Mouse (Mus musculus) WW6 (cell line): ENCODE measurements around the gene Fam53b.

ENCODE experiments used
- DNase-seq: peaks from one replicate; pipeline ENCODE4 v3.0.0-alpha.2; 2013; ENCODE audit warnings: low read depth, low spot score

The Fam53b gene

GRCm38 (mm10) chr7:132787496-132788190 is 26.0 kb downstream of the Fam53b start:
- DNase-seq = no peak

DNA sequence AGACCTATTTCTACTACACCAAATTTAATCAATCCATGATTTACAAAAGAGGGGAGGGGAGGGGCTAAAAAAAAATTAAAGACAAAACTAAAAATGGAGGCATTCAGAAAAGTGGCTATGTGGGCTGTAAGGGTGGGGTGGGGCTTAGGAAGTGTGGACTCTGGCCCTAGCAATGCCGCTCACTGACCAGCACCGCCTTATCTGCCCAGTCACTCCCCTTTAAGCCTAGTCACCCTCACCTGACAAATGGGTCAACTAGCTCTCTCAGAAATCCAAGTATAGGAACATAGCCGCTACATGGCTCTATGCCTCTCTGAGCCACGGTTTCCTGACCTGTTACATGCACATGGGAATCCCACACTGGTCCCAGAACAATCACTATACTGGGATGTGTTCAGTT is 26.7 kb downstream of the Fam53b start:
- DNase-seq = no peak

DNA sequence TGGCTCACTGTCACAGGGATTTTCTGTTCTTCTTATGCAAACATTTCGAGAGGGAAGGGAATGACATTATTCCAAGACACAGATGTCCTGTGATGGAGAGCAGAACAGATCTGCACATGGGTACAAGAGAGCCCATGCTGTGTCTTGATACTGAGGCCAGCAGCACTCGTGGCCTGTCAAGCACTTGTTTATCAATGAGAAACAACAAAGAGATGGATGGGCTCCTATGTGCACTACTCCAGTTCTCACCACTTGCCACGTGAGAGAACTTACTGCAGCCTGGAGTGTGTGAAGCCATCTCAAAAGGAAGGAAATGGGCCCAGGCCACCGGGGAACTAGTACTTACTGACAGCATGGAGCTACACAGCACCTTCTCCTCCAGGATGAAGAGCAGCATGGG is 27.2 kb downstream of the Fam53b start:
- DNase-seq = no peak

DNA sequence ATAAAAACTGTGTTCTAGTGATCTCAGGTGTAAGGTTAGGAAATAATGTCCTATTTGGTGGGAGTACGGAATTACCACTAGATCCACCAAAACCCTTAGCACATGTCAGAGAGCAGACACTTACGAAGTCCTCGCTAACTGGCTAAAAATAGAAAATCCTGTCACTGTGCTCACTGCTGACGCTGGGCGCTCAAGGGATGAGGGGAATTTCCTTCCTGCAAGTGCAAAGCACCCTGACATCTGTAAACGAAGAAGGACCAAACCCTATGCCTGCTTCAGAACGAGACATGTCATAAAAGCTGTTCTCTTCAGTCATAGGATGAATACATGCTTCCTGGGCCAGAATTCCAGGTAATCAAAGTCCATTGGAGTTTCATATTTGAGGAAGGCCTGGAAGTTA is 27.7 kb downstream of the Fam53b start:
- no peak for DNase-seq

- DNase-seq = no peak
Measured at GRCm38 (mm10) chr7:132784101-132784500, 29.6 kb downstream of the Fam53b start.

DNA sequence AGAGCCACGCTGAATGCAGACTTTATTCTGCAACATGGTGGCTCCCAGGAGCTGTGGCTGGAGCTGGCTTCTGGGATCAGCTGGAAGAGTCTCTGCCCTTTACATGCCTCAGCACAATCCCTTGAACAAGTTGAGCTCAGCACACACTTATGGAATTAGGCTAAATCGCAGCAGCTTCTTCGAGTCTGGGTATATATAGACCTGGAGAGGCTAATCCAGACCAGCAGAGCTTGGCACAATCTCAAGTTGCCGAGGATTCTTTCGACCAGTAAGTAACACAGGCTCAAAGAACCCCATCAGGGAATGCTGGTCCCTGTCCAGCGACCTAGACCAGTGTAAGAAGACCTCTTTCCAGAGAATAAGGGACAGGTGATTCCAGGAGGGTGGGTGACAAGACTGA is 31.8 kb downstream of the Fam53b start:
- no peak for DNase-seq

DNA sequence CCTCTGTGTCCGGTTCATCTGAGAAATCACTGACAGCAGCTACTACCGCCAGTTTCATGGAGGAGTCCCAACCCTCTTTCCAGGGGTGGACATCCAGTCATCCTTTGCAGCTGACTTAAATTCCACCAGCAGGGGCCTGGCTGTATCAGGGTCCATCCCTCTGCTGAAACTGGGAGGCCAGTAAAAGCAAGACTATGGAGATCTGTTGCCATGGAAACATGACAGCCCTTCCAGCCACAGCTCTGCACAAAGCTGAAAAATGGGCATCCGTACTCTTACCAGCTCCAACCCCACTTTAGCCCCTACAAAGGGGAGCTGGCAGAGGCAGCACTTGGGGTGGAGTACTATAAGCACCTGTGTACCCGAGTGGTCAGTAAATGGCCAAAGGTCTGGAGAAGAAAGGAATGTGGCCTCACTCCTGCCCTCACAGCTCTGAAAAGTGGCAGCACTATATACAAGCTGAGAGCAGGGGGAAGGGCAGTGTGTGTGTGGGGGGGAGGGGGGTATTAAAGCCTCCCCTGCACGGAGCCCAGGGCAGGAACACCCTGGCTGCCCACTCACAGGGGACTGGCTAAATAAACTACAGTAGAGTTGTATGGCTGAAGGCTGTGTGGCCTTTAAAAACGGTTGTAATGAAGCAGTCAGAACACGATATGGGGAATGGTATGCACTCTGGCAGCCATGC is 32.4 kb downstream of the Fam53b start:
- no peak for DNase-seq

GRCm38 (mm10) chr7:132780611-132781010 is 33.1 kb downstream of the Fam53b start:
- DNase-seq = peak; percentile 38

GRCm38 (mm10) chr7:132778630-132779029 is 35.1 kb downstream of the Fam53b start:
- no peak for DNase-seq

DNA sequence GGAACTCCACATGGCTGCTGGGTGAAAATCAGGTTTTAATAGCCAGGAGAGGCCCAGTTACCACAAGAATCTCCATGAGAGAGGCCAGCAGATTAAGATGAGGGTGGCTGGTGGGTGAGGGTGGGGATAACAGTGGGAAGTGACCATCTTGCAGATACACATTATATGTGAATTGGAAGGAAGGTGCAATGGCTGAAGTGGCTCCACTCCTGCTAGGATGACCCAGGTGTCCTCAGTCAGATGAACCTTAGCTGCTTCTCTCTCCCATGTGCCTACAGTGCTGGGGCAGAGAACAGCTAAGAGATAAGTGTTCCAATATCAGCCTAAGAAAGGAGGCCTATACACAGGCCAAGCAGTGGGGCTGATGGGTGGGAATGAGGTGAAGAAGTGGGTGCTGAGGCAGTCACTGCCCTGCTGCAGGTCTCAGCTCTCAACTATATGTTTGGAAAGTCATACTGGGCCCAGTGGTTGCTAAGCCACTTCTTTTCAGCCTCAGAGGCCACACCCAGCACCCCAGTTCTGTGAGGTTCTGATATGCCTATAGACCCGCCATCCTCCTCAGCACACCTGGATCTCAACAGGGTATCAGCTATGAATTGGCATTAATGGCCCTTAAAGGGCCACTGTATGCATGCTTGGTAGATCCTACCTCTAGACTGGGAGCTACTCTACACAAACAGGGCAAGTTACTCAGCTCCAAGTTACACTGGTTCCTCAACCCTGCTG is 35.8 kb downstream of the Fam53b start:
- no peak for DNase-seq

DNA sequence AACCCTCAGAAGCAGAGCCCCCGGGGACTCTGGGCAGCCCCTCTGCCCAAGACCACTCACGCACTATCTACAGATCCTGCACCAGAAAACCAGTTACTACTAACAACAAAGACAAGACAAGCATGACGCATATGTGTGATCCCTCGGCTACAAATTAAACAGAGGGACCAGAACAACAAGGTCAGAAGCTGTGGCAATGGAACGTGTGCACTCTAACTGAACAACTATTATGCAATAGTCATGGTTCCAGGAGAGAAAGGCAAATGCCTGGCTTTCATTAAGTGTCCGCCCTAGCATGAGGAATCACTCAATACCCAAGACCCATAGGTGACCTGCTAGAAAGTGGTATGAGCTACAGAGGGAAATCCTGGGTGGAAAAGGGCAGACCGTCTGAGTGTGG is 36.6 kb downstream of the Fam53b start:
- no peak for DNase-seq

DNA sequence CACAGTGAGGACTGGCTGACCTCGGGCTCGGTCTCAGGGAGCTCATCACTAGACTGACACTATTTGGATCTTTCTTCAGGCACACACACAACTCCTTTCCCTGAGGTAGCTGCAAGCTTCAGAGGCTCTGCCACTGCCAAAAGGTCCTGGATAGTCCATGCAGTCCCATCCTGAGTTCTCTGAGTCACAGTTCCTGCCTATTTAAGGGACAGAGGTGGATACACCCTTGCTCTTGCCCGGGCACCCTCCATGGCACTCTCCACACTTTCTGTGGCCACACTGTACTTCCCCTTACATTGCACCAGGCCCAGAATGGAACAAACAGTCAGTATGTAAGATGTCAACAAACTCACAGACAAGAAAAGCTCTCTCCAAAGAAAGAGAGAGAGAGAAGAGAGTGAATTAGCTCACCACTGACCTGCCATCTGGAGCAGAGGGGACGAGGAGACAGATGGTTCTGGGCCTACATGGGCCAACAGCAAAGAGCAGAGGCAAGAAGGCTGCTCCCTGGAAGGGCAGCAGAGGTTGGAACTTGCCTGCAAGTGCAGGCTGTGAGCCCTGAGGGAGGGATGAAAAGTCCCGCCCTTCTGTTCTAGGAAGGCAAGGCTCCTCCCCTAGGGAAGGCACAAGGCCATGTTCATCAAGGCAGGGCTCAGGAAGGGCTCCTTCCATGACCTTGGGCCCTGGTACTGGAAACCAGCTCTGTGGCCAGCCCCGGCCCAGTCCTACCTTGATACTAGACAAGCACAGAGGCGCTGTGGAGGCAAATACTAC is 37.2 kb downstream of the Fam53b start:
- DNase-seq = no peak

DNA sequence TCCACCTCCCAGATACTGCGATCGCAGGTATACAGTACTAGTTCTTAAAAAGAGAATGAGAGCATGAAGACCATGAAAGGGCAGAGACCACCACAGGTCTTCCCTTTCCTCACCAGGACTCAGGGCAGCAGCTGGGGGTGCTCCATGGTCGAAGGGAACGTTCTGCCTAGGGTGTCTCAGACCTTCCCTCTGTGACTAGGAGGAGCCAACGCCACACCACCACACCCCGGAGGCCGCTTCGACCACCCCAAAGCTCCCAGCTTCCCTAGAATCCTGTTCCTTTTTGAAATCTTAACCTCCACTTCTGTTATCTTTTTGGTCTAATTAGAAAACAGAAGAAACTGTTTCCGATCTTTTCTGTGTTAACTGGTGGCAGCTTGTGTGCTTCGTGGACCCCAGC is 37.8 kb downstream of the Fam53b start:
- DNase-seq = no peak

DNA sequence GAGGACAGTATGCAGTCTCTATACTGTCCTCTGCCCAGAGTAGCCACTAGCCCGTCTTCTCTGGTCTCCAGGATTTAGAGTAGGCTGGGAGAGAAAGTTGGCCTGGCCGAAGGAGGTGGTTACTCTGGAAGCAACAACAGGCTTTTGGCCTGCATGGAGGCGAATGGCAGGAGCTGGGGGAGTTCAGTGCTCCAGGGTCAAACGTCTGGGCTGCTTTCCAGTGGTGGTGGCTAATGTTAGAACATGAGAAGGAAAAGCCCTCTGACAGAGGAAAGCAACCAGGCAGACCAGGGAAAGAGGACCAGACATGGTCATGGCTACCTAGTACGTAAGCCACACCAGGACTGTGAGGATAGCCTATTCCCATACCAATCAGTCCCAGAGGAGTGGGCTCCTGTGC is 38.4 kb downstream of the Fam53b start:
- no peak for DNase-seq

DNA sequence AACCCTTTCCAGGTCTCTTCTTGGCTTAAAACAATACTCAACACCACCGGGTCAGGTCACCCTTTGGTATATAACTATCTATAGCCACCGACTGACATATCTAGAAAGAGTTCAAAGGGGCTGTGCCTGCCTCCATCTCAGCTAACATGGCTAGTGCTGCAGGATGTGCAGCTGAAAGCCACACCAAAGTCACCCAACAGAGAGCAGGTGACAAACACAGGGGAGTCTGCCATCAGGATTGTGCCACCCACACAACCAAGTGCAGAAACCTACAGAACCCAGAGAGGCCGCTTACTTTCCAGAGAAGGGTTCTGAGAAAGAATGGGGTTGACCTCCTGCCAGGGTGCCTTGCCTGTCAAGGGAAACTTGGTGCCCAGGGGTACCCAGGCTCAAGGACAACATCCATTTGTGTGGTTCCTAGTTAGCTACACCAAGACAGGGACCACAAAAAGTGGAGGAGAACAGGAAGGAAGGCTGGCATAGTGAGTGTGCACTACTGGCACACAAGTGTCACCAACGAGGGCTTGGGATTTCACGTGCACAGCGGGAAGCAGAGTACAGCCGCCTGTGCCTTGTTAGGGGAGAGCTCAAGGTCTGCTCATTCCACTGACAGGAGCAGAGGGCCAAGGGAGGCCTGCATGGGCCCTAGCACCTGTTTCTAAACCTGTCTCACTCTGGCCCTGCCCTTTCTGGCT is 40.5 kb downstream of the Fam53b start:
- no peak for DNase-seq

DNA sequence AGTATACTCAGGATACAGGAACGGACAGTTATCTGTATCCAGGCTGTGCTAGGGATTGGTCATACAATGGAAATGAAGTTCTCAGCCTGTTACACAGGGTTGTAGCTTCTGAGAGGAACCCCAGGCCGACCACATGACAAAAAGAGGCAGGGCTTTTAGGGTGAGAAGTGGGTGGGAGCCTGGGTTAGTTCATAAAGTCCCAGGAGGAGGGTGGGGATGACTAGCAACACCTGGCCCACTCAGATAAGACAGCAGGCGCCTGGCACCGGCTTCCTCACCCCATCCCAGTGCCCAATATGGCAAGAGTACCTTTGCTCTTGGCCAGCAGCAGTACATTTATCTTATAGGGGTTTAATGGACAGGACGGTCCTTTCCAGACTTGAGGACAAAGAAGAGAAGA is 41.2 kb downstream of the Fam53b start:
- no peak for DNase-seq

GRCm38 (mm10) chr7:132768498-132769344 is 45.0 kb downstream of the Fam53b start:
- DNase-seq = no peak

DNA sequence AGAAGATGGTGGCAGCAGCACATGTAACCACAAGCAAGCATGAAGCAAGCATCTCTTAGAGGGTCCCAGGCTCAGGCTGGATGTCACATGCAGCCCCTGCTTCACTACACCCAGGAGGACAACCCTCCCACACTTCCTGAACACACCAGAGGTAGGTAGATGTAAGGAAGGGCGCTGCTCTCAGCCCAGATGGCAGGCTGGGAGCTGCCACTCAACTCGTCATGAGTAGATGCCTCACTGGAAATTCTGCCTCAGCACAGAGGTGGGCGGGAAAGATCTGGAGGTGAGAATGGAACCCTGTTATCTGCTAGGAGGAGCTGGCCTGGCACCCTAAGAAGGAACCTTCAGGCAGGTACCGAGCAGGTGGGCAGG is 45.7 kb downstream of the Fam53b start:
- no peak for DNase-seq

- DNase-seq = no peak
Measured at GRCm38 (mm10) chr7:132767233-132767998, 46.3 kb downstream of the Fam53b start.
